Mouse (Mus musculus): ENCODE measurements around the gene Olfr599. TPM values are rescaled to one million over a fixed set of nuclear protein-coding genes. Genes with fewer than 3 reads are reported as not detected.
"Not testable (repeated sequence)": the region's sequence is repeated elsewhere in the genome, so short reads cannot be mapped to it uniquely, and the experiment has no call there.

The Olfr599 gene
- polyA plus RNA-seq (2015; fragmentation: Nextera tagmentation; extraction: Ambion mirVana) = not detected in 2 replicates

DNA sequence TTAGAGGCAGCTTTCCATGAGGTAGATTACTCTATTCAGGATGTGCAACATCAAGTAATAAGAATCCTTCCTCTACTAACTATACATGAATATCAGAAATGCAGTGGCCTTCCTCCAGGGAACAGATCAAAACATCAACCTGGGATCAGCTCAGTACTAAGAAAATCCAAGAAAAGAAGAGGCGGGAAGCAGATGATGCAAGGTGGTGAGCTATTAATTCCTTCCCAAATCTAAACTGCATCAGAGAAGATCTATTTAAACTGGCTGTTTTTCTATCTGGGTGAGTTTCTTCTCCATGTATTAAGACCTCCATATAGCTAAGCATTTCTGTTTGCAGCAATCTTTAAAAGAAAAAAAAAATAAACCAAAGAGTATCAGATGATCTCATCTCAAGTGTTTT, at the start of gene Olfr599:
TSS of gene Olfr599 (plus strand) at position 301 of the 400 bp plus-strand sequence.
- no peaks in the 10 kb centered on the region for H3K4me1 ChIP-seq (replicated peaks; ENCODE audit: control insufficient read depth, insufficient read depth, low read length)
- no peak within 1 kb of the TSS for H3K27ac ChIP-seq (ENCODE audit: low read length)
- no peak for ATAC-seq
- no peak within 1 kb of the TSS for H3K4me3 ChIP-seq (replicated peaks; ENCODE audit: low read length)
- H3K9ac ChIP-seq (replicated peaks; ENCODE audit: low read depth, low read length) = no peak within 1 kb of the TSS
- no peak within 1 kb of the TSS for H3K4me2 ChIP-seq (ENCODE audit: low read length)
- H3K27me3 ChIP-seq (replicated peaks; ENCODE audit: control insufficient read depth, insufficient read depth, low read length) = no peaks in the 10 kb centered on the region
- 91% methylated on average over 1 of the region's 1 CpGs for WGBS
- no peaks in the 10 kb centered on the region for H3K9me3 ChIP-seq (ENCODE audit: control insufficient read depth, low read length)
- no peaks in the 10 kb centered on the region for H3K36me3 ChIP-seq (ENCODE audit: control insufficient read depth, insufficient read depth)

DNA sequence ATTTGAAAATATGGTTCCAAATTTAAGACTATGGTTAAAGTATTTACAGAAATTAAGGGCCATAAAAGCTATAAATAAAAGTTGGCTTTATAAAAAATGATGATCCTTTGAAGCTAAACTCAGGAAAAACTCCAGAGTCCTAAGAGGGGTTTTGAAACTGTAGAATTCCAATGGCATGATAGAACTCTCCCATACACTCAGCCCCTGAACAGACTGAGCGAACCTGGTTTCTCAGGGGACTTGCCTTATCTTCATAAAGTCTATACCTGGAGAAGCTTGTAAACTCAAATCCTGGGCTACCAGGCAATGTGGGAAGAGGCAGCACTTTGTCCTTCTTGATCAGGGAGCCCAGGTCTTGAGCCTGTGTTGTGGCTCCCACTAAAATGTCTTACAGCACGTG, 30.4 kb upstream of the Olfr599 start, which contains the start of gene Olfr596:
TSS of gene Olfr596 (plus strand) at position 301 of the 400 bp plus-strand sequence.
- not testable (repeated sequence) for H3K4me3 ChIP-seq (replicated peaks; ENCODE audit: low read length); H3K9me3 ChIP-seq (ENCODE audit: control insufficient read depth, low read length); H3K36me3 ChIP-seq (ENCODE audit: control insufficient read depth, insufficient read depth); H3K4me2 ChIP-seq (ENCODE audit: low read length); H3K27me3 ChIP-seq (replicated peaks; ENCODE audit: control insufficient read depth, insufficient read depth, low read length); ATAC-seq; H3K9ac ChIP-seq (replicated peaks; ENCODE audit: low read depth, low read length); H3K4me1 ChIP-seq (replicated peaks; ENCODE audit: control insufficient read depth, insufficient read depth, low read length); H3K27ac ChIP-seq (ENCODE audit: low read length)
- WGBS = 86% methylated on average over 2 of the region's 2 CpGs

GRCm38 (mm10) chr7:103316015-103316414, 19.7 kb upstream of the Olfr599 start, which contains the start of gene Olfr597:
Olfr597 (plus strand) TSS chr7:103316315.
- H3K27ac ChIP-seq (ENCODE audit: low read length); H3K36me3 ChIP-seq (ENCODE audit: control insufficient read depth, insufficient read depth); H3K4me1 ChIP-seq (replicated peaks; ENCODE audit: control insufficient read depth, insufficient read depth, low read length); H3K9ac ChIP-seq (replicated peaks; ENCODE audit: low read depth, low read length); H3K9me3 ChIP-seq (ENCODE audit: control insufficient read depth, low read length); H3K4me3 ChIP-seq (replicated peaks; ENCODE audit: low read length); H3K4me2 ChIP-seq (ENCODE audit: low read length); ATAC-seq; H3K27me3 ChIP-seq (replicated peaks; ENCODE audit: control insufficient read depth, insufficient read depth, low read length): not testable (repeated sequence)
- WGBS = 72% methylated on average over 2 of the region's 2 CpGs

- no peak for ATAC-seq
- H3K27me3 ChIP-seq (replicated peaks; ENCODE audit: control insufficient read depth, insufficient read depth, low read length) = no peaks in the 10 kb centered on the region
- no peak within 1 kb of the TSS for H3K4me3 ChIP-seq (replicated peaks; ENCODE audit: low read length)
- H3K27ac ChIP-seq (ENCODE audit: low read length) = no peak within 1 kb of the TSS
- H3K4me2 ChIP-seq (ENCODE audit: low read length) = no peak within 1 kb of the TSS
- no peaks in the 10 kb centered on the region for H3K4me1 ChIP-seq (replicated peaks; ENCODE audit: control insufficient read depth, insufficient read depth, low read length)
- no peak within 1 kb of the TSS for H3K9ac ChIP-seq (replicated peaks; ENCODE audit: low read depth, low read length)
- no peaks in the 10 kb centered on the region for H3K36me3 ChIP-seq (ENCODE audit: control insufficient read depth, insufficient read depth)
- H3K9me3 ChIP-seq (ENCODE audit: control insufficient read depth, low read length) = no peaks in the 10 kb centered on the region
Observed at GRCm38 (mm10) chr7:103323268-103323667, 12.4 kb upstream of the Olfr599 start, which contains the start of gene Olfr598. Olfr598 (plus strand) TSS chr7:103323568.

DNA sequence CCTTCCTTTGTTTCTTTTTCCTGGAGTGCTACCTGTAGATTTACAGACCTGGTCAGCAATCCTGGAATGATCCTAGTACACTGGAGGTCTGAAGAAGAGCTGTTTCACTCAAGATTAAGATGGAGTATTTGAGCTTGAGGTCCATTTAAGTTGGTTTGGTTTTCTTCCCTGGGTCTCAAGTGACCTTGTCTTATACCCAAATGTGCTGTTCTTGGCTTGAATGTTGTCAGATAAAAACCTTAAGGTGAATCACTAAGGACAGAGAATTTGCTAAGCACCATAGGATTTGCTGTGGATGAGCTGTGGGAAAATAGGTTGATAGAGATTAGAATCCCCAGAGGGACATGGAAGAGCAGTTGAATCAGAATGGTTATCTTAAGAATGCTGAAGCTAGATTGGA, 13.9 kb downstream of the Olfr599 start, which contains the start of gene Olfr600:
TSS of gene Olfr600 (minus strand) at position 101 of the 400 bp plus-strand sequence.
- H3K4me3 ChIP-seq (replicated peaks; ENCODE audit: low read length) = no peak within 1 kb of the TSS
- no peak within 1 kb of the TSS for H3K9ac ChIP-seq (replicated peaks; ENCODE audit: low read depth, low read length)
- H3K4me1 ChIP-seq (replicated peaks; ENCODE audit: control insufficient read depth, insufficient read depth, low read length) = no peaks in the 10 kb centered on the region
- H3K27ac ChIP-seq (ENCODE audit: low read length) = no peak within 1 kb of the TSS
- ATAC-seq = no peak
- no peaks in the 10 kb centered on the region for H3K9me3 ChIP-seq (ENCODE audit: control insufficient read depth, low read length)
- H3K4me2 ChIP-seq (ENCODE audit: low read length) = no peak within 1 kb of the TSS
- no peaks in the 10 kb centered on the region for H3K27me3 ChIP-seq (replicated peaks; ENCODE audit: control insufficient read depth, insufficient read depth, low read length)
- no peaks in the 10 kb centered on the region for H3K36me3 ChIP-seq (ENCODE audit: control insufficient read depth, insufficient read depth)

DNA sequence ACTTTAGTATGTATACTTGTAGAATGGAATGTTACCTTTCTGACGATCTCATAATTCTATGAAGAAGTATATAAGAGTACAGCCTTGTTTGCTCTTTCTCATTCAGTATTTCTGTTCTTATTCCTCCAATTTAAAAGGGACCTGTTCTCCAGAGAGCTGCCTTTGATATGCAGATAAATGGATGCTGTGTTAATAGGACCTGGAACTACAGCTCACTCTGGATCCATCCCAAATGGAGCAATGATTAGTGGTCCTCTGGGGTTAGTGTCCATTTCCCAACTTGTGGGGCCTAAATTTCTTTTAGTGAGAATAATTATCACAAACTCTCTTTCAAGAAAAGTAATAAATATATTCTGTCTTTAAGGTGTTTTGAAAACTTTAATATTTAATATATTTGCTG, 26.8 kb downstream of the Olfr599 start, which contains the start of gene Olfr601:
TSS of gene Olfr601 (minus strand) at position 101 of the 400 bp plus-strand sequence.
- 80% methylated on average over 1 of the region's 1 CpGs for WGBS
- no peak within 1 kb of the TSS for H3K9ac ChIP-seq (replicated peaks; ENCODE audit: low read depth, low read length)
- H3K9me3 ChIP-seq (ENCODE audit: control insufficient read depth, low read length) = no peaks in the 10 kb centered on the region
- no peaks in the 10 kb centered on the region for H3K4me1 ChIP-seq (replicated peaks; ENCODE audit: control insufficient read depth, insufficient read depth, low read length)
- H3K27ac ChIP-seq (ENCODE audit: low read length) = no peak within 1 kb of the TSS
- no peaks in the 10 kb centered on the region for H3K36me3 ChIP-seq (ENCODE audit: control insufficient read depth, insufficient read depth)
- no peak within 1 kb of the TSS for H3K4me3 ChIP-seq (replicated peaks; ENCODE audit: low read length)
- no peak for ATAC-seq
- no peaks in the 10 kb centered on the region for H3K27me3 ChIP-seq (replicated peaks; ENCODE audit: control insufficient read depth, insufficient read depth, low read length)
- no peak within 1 kb of the TSS for H3K4me2 ChIP-seq (ENCODE audit: low read length)

- no peak for ATAC-seq
- Histone ChIP-seq H3K4me3 (replicated peaks; ENCODE audit: low read length) (no peak within 1 kb of the TSS), H3K4me1 (replicated peaks; ENCODE audit: control insufficient read depth, insufficient read depth, low read length) (no peaks in the 10 kb centered on the region), H3K9me3 (ENCODE audit: control insufficient read depth, low read length) (no peaks in the 10 kb centered on the region), H3K27ac (ENCODE audit: low read length) (no peak within 1 kb of the TSS), H3K36me3 (ENCODE audit: control insufficient read depth, insufficient read depth) (no peaks in the 10 kb centered on the region), H3K9ac (replicated peaks; ENCODE audit: low read depth, low read length) (no peak within 1 kb of the TSS), H3K27me3 (replicated peaks; ENCODE audit: control insufficient read depth, insufficient read depth, low read length) (no peaks in the 10 kb centered on the region), H3K4me2 (ENCODE audit: low read length) (no peak within 1 kb of the TSS)
Observed at GRCm38 (mm10) chr7:103386077-103386476, 50.4 kb downstream of the Olfr599 start, which contains the start of gene Olfr603. Olfr603 (minus strand) TSS chr7:103386177.

Other genes starting within 250 kb of the Olfr599 start
- gene Olfr585, start 238.2 kb upstream of the Olfr599 start, polyA plus RNA-seq (2015; fragmentation: Nextera tagmentation; extraction: Ambion mirVana) = not detected in 2 replicates
- not detected in 2 replicates for gene Olfr586, start 210.3 kb upstream of the Olfr599 start, polyA plus RNA-seq (2015; fragmentation: Nextera tagmentation; extraction: Ambion mirVana)
- not detected in 2 replicates for gene Olfr588-ps1, start 195.0 kb upstream of the Olfr599 start, polyA plus RNA-seq (2015; fragmentation: Nextera tagmentation; extraction: Ambion mirVana)
- gene Olfr589, start 179.6 kb upstream of the Olfr599 start, polyA plus RNA-seq (2015; fragmentation: Nextera tagmentation; extraction: Ambion mirVana) = not detected in 2 replicates
- not detected in 2 replicates for gene Olfr591, start 157.6 kb upstream of the Olfr599 start, polyA plus RNA-seq (2015; fragmentation: Nextera tagmentation; extraction: Ambion mirVana)
- not detected in 2 replicates for gene Olfr592, start 151.1 kb upstream of the Olfr599 start, polyA plus RNA-seq (2015; fragmentation: Nextera tagmentation; extraction: Ambion mirVana)
- gene Olfr593, start 124.1 kb upstream of the Olfr599 start, polyA plus RNA-seq (2015; fragmentation: Nextera tagmentation; extraction: Ambion mirVana) = not detected in 2 replicates
- not detected in 2 replicates for gene Olfr594, start 118.9 kb upstream of the Olfr599 start, polyA plus RNA-seq (2015; fragmentation: Nextera tagmentation; extraction: Ambion mirVana)
- gene Usp17ld, start 83.4 kb upstream of the Olfr599 start, polyA plus RNA-seq (2015; fragmentation: Nextera tagmentation; extraction: Ambion mirVana) = not detected in 2 replicates
- not detected in 2 replicates for gene Olfr596, start 30.3 kb upstream of the Olfr599 start, polyA plus RNA-seq (2015; fragmentation: Nextera tagmentation; extraction: Ambion mirVana)
- not detected in 2 replicates for gene Olfr597, start 19.6 kb upstream of the Olfr599 start, polyA plus RNA-seq (2015; fragmentation: Nextera tagmentation; extraction: Ambion mirVana)
- gene Olfr598, start 12.3 kb upstream of the Olfr599 start, polyA plus RNA-seq (2015; fragmentation: Nextera tagmentation; extraction: Ambion mirVana) = not detected in 2 replicates
- not detected in 2 replicates for gene Olfr600, start 13.8 kb downstream of the Olfr599 start, polyA plus RNA-seq (2015; fragmentation: Nextera tagmentation; extraction: Ambion mirVana)
- not detected in 2 replicates for gene Olfr601, start 26.7 kb downstream of the Olfr599 start, polyA plus RNA-seq (2015; fragmentation: Nextera tagmentation; extraction: Ambion mirVana)
- not detected in 2 replicates for gene Olfr603, start 50.3 kb downstream of the Olfr599 start, polyA plus RNA-seq (2015; fragmentation: Nextera tagmentation; extraction: Ambion mirVana)
- not detected in 2 replicates for gene Usp17lc, start 79.2 kb downstream of the Olfr599 start, polyA plus RNA-seq (2015; fragmentation: Nextera tagmentation; extraction: Ambion mirVana)
- gene Olfr605, start 109.5 kb downstream of the Olfr599 start, polyA plus RNA-seq (2015; fragmentation: Nextera tagmentation; extraction: Ambion mirVana) = not detected in 2 replicates
- gene Olfr606, start 113.1 kb downstream of the Olfr599 start, polyA plus RNA-seq (2015; fragmentation: Nextera tagmentation; extraction: Ambion mirVana) = not detected in 2 replicates
- not detected in 2 replicates for gene Olfr607, start 128.2 kb downstream of the Olfr599 start, polyA plus RNA-seq (2015; fragmentation: Nextera tagmentation; extraction: Ambion mirVana)
- not detected in 2 replicates for gene Olfr608, start 134.0 kb downstream of the Olfr599 start, polyA plus RNA-seq (2015; fragmentation: Nextera tagmentation; extraction: Ambion mirVana)
- gene Olfr609, start 162.1 kb downstream of the Olfr599 start, polyA plus RNA-seq (2015; fragmentation: Nextera tagmentation; extraction: Ambion mirVana) = not detected in 2 replicates
- not detected in 2 replicates for gene Olfr610, start 176.2 kb downstream of the Olfr599 start, polyA plus RNA-seq (2015; fragmentation: Nextera tagmentation; extraction: Ambion mirVana)
- gene Olfr611, start 184.9 kb downstream of the Olfr599 start, polyA plus RNA-seq (2015; fragmentation: Nextera tagmentation; extraction: Ambion mirVana) = not detected in 2 replicates
- not detected in 2 replicates for gene Olfr612, start 206.8 kb downstream of the Olfr599 start, polyA plus RNA-seq (2015; fragmentation: Nextera tagmentation; extraction: Ambion mirVana)
- gene Olfr613, start 212.2 kb downstream of the Olfr599 start, polyA plus RNA-seq (2015; fragmentation: Nextera tagmentation; extraction: Ambion mirVana) = not detected in 2 replicates
- gene Olfr615, start 220.2 kb downstream of the Olfr599 start, polyA plus RNA-seq (2015; fragmentation: Nextera tagmentation; extraction: Ambion mirVana) = not detected in 2 replicates
- gene Olfr616, start 233.2 kb downstream of the Olfr599 start, polyA plus RNA-seq (2015; fragmentation: Nextera tagmentation; extraction: Ambion mirVana) = not detected in 2 replicates
- gene Olfr617, start 237.1 kb downstream of the Olfr599 start, polyA plus RNA-seq (2015; fragmentation: Nextera tagmentation; extraction: Ambion mirVana) = not detected in 2 replicates

Measured in forebrain, embryonic 16.5 days (tissue).